Mouse (Mus musculus): Measurements from ENCODE around the gene Pald1. TPM values are rescaled to one million over a fixed set of nuclear protein-coding genes. Genes with fewer than 3 reads are reported as not detected.

Gene Pald1
- polyA plus RNA-seq, 1 experiment from 2014 or later, result 47.5 TPM

DNA sequence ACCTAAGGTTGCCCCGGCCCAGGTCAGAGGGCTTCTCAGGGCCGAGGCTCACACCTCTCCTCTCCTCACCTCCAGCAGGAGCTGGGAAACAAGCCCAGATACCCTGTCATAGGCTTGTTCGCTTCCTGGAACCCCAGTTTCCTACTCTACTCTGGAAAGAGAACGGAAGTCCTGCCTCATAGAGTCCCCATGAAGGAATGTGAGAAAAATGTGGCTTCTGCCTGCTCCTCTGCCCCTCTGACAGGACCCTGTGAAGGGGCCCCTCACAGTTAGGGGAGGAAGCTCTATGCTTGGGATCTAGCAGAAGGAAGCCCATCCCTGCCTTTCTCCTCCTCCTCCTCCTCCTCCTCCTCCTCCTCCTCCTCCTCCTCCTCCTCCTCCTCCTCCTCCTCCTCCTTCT is 9.3 kb upstream of the Pald1 start:
- Histone ChIP-seq H3K36me3 (ENCODE audit: insufficient read depth) (no peaks in the 10 kb centered on the region), H3K9me3 (ENCODE audit: low read depth, low read length) (no peaks in the 10 kb centered on the region), H3K27me3 (ENCODE audit: insufficient read depth, low read length) (no peaks in the 10 kb centered on the region), H3K4me1 (ENCODE audit: insufficient read depth) (peaks cover 7% of the 10 kb centered on the region; the same call in 1 of the 2 replicates), H3K9ac (no peak overlapping the region), H3K27ac (ENCODE audit: low read depth) (peak overlapping the region; percentile 52; the same call in 1 of the 2 replicates), H3K4me2 (no peak overlapping the region), H3K4me3 (ENCODE audit: low read depth, low read length) (no peak overlapping the region)
- TF ChIP-seq CTCF (IDR thresholded peaks at IDR 0.05; ENCODE audit: low read depth), result no peak
- ATAC-seq (ENCODE audit: insufficient read depth) (peak; percentile 36; the same call in 1 of the 2 replicates), DNase-seq (peak; percentile 57)
- WGBS, result 22% methylated on average over 4 of the region's 4 CpGs

DNA sequence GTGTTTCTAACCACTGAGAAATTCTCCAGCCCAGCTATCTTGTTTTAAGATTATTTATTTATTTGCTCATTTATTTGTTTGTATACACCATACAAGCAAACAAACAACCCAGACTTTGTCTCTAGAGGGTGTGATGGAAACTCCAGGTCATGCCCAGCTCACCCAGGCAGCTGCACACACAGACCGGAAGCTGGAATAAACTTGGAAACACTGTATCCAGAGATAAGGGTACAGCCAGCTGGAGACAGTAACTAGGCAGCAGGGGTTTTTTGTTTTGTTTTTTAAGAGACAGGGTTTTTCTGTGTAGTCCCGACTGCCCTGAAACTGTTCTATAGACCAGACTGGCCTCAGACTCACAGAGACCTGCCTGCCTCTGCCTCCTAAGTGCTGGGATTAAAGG is 6.8 kb upstream of the Pald1 start:
- H3K4me1 ChIP-seq (ENCODE audit: insufficient read depth), result peaks cover 10% of the 10 kb centered on the region
- H3K36me3 ChIP-seq (ENCODE audit: insufficient read depth), result no peaks in the 10 kb centered on the region
- DNase-seq (peak; percentile 62), ATAC-seq (ENCODE audit: insufficient read depth) (no peak)
- no peak overlapping the region for H3K4me3 ChIP-seq (ENCODE audit: low read depth, low read length)
- 0 out of 2 replicates have a peak overlapping the region, but pooled peaks have one; percentile 27 for H3K27ac ChIP-seq (ENCODE audit: low read depth)
- 34% methylated on average over 2 of the region's 2 CpGs for WGBS
- no peaks in the 10 kb centered on the region for H3K27me3 ChIP-seq (ENCODE audit: insufficient read depth, low read length)
- H3K4me2 ChIP-seq, result no peak overlapping the region
- no peak overlapping the region for H3K9ac ChIP-seq
- no peaks in the 10 kb centered on the region for H3K9me3 ChIP-seq (ENCODE audit: low read depth, low read length)
- no peak for TF ChIP-seq CTCF (IDR thresholded peaks at IDR 0.05; ENCODE audit: low read depth)

DNA sequence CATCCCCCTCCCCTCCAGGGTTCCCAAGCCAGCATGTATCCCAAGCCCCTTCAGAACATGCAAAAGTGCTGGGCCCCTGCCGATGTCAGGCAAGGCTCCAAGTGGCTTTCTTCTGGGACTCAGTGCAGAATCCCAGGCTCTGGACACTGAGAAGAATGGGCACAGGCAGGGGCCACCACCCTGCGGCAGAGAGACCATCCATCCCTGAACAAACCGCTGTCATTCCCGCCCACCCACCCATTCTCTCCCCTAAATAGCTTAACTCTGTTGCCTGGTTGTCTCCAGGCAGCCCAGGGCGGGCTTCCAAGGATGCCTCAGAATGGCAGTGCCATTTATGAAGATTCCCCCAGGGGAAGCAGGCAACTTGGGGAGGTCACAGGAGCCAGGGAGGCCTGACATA is 5.7 kb upstream of the Pald1 start:
- no peaks in the 10 kb centered on the region for H3K27me3 ChIP-seq (ENCODE audit: insufficient read depth, low read length)
- 69% methylated on average over 5 of the region's 5 CpGs for WGBS
- H3K4me1 ChIP-seq (ENCODE audit: insufficient read depth), result peaks cover 20% of the 10 kb centered on the region
- H3K4me3 ChIP-seq (ENCODE audit: low read depth, low read length), result no peak overlapping the region
- no peak for DNase-seq
- ATAC-seq (ENCODE audit: insufficient read depth), result no peak
- no peak for TF ChIP-seq CTCF (IDR thresholded peaks at IDR 0.05; ENCODE audit: low read depth)
- no peak overlapping the region for H3K4me2 ChIP-seq
- no peak overlapping the region for H3K9ac ChIP-seq
- H3K9me3 ChIP-seq (ENCODE audit: low read depth, low read length), result no peaks in the 10 kb centered on the region
- H3K36me3 ChIP-seq (ENCODE audit: insufficient read depth), result no peaks in the 10 kb centered on the region
- H3K27ac ChIP-seq (ENCODE audit: low read depth), result no peak overlapping the region

DNA sequence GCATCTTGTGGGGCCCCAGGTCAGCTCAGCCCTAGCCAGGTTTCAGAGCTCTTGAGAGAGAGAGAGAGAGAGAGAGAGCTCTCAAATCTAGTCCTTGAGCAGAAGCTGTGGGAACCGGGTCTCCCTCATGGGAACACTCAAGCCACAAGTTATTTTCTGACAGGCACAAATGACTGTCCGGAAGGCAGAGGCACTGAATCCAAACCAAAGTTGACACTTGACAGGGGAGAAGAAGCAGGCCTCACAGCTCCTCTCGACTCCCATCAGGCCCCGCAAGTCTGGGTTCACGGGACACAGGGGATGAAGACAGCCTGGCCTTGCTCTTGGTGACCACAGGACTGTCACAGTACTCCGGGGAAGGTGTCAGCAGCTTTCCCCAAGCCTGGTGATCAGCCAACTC is 3.0 kb upstream of the Pald1 start:
- H3K27ac ChIP-seq (ENCODE audit: low read depth), result peak overlapping the region; percentile 66; the same call in 1 of the 2 replicates

DNA sequence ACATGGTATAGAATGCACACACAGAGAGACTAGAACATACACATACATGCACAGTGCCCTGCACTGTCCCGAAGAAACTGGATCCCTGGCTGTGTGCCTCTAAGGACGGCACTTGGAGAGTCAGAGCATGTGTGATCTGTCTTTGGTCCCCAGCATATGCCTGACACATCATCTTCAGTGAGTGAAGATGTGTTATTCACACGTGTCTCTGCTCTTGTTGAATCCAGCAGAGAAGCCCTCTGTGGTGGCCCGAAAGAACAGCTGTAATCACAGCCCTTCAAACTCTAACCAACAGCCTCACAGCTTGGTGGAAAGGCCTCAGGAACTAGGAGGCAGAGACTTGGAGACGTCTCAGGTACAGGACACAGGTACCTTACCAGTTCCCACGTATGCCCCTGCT is 1.8 kb upstream of the Pald1 start:
- Histone ChIP-seq H3K27ac (ENCODE audit: low read depth) (peak overlapping the region; percentile 39), H3K4me2 (no peak overlapping the region), H3K36me3 (ENCODE audit: insufficient read depth) (no peaks in the 10 kb centered on the region), H3K9me3 (ENCODE audit: low read depth, low read length) (no peaks in the 10 kb centered on the region), H3K9ac (no peak overlapping the region), H3K27me3 (ENCODE audit: insufficient read depth, low read length) (no peaks in the 10 kb centered on the region), H3K4me1 (ENCODE audit: insufficient read depth) (peaks cover 27% of the 10 kb centered on the region), H3K4me3 (ENCODE audit: low read depth, low read length) (no peak overlapping the region)
- peak; percentile 20; the same call in 1 of the 2 replicates for ATAC-seq (ENCODE audit: insufficient read depth)
- peak; percentile 83 for DNase-seq
- 43% methylated on average over 6 of the region's 6 CpGs for WGBS
- no peak for TF ChIP-seq CTCF (IDR thresholded peaks at IDR 0.05; ENCODE audit: low read depth)

More for the DNA sequence above, 3.0 kb upstream of the Pald1 start:
- H3K27me3 ChIP-seq (ENCODE audit: insufficient read depth, low read length), result no peaks in the 10 kb centered on the region
- ATAC-seq (ENCODE audit: insufficient read depth), result peak; percentile 55
- 28% methylated on average over 6 of the region's 6 CpGs for WGBS
- no peak overlapping the region for H3K4me3 ChIP-seq (ENCODE audit: low read depth, low read length)
- H3K4me1 ChIP-seq (ENCODE audit: insufficient read depth), result peaks cover 19% of the 10 kb centered on the region
- H3K9me3 ChIP-seq (ENCODE audit: low read depth, low read length), result no peaks in the 10 kb centered on the region
- no peak for TF ChIP-seq CTCF (IDR thresholded peaks at IDR 0.05; ENCODE audit: low read depth)
- DNase-seq, result peak; percentile 89
- no peaks in the 10 kb centered on the region for H3K36me3 ChIP-seq (ENCODE audit: insufficient read depth)
- no peak overlapping the region for H3K9ac ChIP-seq
- H3K4me2 ChIP-seq, result no peak overlapping the region

DNA sequence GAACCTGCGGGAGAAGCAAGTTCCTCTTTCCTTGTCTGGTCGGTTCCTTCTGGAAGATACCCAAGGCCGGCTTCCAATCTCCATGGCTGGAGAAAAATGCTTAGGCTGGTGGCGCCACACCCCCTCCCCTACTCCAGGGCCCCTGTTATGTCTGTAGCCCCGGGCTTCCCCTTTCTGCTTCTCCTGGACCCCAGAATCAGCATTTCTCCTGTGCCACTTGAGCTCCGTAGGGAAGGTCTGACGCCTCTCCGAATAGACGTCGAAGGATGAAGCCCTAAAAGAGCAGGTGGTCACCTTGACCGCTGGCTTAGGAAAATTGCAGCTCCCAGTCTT is 351 bp upstream of the Pald1 start:
- WGBS, result 4% methylated on average over 11 of the region's 11 CpGs
- Histone ChIP-seq H3K4me3 (ENCODE audit: low read depth, low read length) (peak overlapping the region; percentile 75), H3K4me1 (ENCODE audit: insufficient read depth) (peaks cover 31% of the 10 kb centered on the region), H3K27me3 (ENCODE audit: insufficient read depth, low read length) (no peaks in the 10 kb centered on the region), H3K36me3 (ENCODE audit: insufficient read depth) (no peaks in the 10 kb centered on the region), H3K9ac (peak overlapping the region; percentile 77), H3K27ac (ENCODE audit: low read depth) (peak overlapping the region; percentile 59; the same call in 1 of the 2 replicates), H3K4me2 (peak overlapping the region; percentile 97), H3K9me3 (ENCODE audit: low read depth, low read length) (no peaks in the 10 kb centered on the region)
- ATAC-seq (ENCODE audit: insufficient read depth) (no peak; the same call in 1 of the 2 replicates), DNase-seq (no peak)
- TF ChIP-seq CTCF (IDR thresholded peaks at IDR 0.05; ENCODE audit: low read depth), result no peak

DNA sequence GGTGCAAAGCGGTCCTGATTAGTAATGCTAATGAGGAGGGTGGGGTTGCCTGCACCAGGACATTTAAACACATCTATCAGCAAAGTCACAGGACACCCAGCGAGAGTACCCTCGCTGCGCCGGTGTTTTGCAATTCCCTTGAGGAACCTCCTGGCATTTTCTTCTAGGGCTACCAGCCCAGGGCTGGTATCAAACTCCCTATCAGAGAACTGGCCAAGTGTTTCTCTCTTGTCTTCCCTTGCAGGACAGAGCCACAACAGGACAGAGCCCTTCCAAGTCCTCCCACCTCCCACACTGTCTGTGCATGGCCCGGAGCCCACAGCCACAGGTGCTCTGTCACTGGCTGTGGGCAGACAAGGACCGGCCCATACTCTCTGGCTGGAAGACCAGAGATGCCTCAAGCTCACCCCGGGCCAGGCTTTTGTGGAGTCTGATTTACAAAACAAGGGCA is 1.0 kb downstream of the Pald1 start:
- no peaks in the 10 kb centered on the region for H3K27me3 ChIP-seq (ENCODE audit: insufficient read depth, low read length)
- peak; percentile 39 for DNase-seq
- H3K4me1 ChIP-seq (ENCODE audit: insufficient read depth), result peaks cover 31% of the 10 kb centered on the region
- 0 out of 2 replicates have a peak, but pooled peaks cover under 1% of the 10 kb centered on the region for H3K36me3 ChIP-seq (ENCODE audit: insufficient read depth)
- no peak for ATAC-seq (ENCODE audit: insufficient read depth)
- peak overlapping the region; percentile 77 for H3K9ac ChIP-seq
- no peaks in the 10 kb centered on the region for H3K9me3 ChIP-seq (ENCODE audit: low read depth, low read length)
- TF ChIP-seq CTCF (IDR thresholded peaks at IDR 0.05; ENCODE audit: low read depth), result no peak
- H3K4me3 ChIP-seq (ENCODE audit: low read depth, low read length), result peak overlapping the region; percentile 75
- H3K4me2 ChIP-seq, result peak overlapping the region; percentile 97
- WGBS, result 1% methylated on average over 8 of the region's 8 CpGs
- H3K27ac ChIP-seq (ENCODE audit: low read depth), result peak overlapping the region; percentile 59; the same call in 1 of the 2 replicates

All from lung, embryonic 14.5 days (tissue).